Mouse (Mus musculus): ENCODE measurements around the gene Gsx1. TPM values are rescaled to one million over a fixed set of nuclear protein-coding genes. Genes with fewer than 3 reads are reported as not detected.

Gsx1 gene
- polyA plus RNA-seq, 1 experiment from 2014 or later, result not detected

- no peaks in the 10 kb centered on the region for H3K9me3 ChIP-seq (replicated peaks; ENCODE audit: control insufficient read depth, low read length)
- no peaks in the 10 kb centered on the region for H3K4me1 ChIP-seq (ENCODE audit: control insufficient read depth, insufficient read depth, low read length)
- no peak overlapping the region for H3K27ac ChIP-seq (ENCODE audit: low read length)
- no peaks in the 10 kb centered on the region for H3K36me3 ChIP-seq (ENCODE audit: control insufficient read depth, insufficient read depth, low read length)
- no peaks in the 10 kb centered on the region for H3K27me3 ChIP-seq (ENCODE audit: control insufficient read depth, insufficient read depth, low read length)
- H3K9ac ChIP-seq (ENCODE audit: low read length), result no peak overlapping the region
- no peak for ATAC-seq (ENCODE audit: insufficient read depth, low FRiP score)
- WGBS, result 85% methylated on average over 7 of the region's 7 CpGs
- no peak overlapping the region for H3K4me2 ChIP-seq (ENCODE audit: low read depth, low read length)
- no peak overlapping the region for H3K4me3 ChIP-seq (replicated peaks; ENCODE audit: low read length)
Observed at GRCm38 (mm10) chr5:147170088-147170487, 18.4 kb upstream of the Gsx1 start.

- no peaks in the 10 kb centered on the region for H3K36me3 ChIP-seq (ENCODE audit: control insufficient read depth, insufficient read depth, low read length)
- 80% methylated on average over 3 of the region's 3 CpGs for WGBS
- ATAC-seq (ENCODE audit: insufficient read depth, low FRiP score), result no peak
Observed at GRCm38 (mm10) chr5:147174046-147174445, 14.4 kb upstream of the Gsx1 start.

GRCm38 (mm10) chr5:147185174-147185915 lies 3.2 kb upstream of the Gsx1 start:
- Histone ChIP-seq H3K27ac (ENCODE audit: low read length) (no peak overlapping the region), H3K9ac (ENCODE audit: low read length) (no peak overlapping the region), H3K27me3 (ENCODE audit: control insufficient read depth, insufficient read depth, low read length) (peaks cover 62% of the 10 kb centered on the region), H3K36me3 (ENCODE audit: control insufficient read depth, insufficient read depth, low read length) (no peaks in the 10 kb centered on the region), H3K9me3 (replicated peaks; ENCODE audit: control insufficient read depth, low read length) (no peaks in the 10 kb centered on the region), H3K4me2 (ENCODE audit: low read depth, low read length) (peak overlapping the region; percentile 40), H3K4me1 (ENCODE audit: control insufficient read depth, insufficient read depth, low read length) (peaks cover 23% of the 10 kb centered on the region), H3K4me3 (replicated peaks; ENCODE audit: low read length) (peak overlapping the region; percentile 23; the same call in 1 of the 2 replicates)
- WGBS, result 5% methylated on average over 19 of the region's 19 CpGs
- no peak for ATAC-seq (ENCODE audit: insufficient read depth, low FRiP score)

More at GRCm38 (mm10) chr5:147174046-147174445, 14.4 kb upstream of the Gsx1 start:
- Histone ChIP-seq H3K4me2 (ENCODE audit: low read depth, low read length) (no peak overlapping the region), H3K27me3 (ENCODE audit: control insufficient read depth, insufficient read depth, low read length) (no peaks in the 10 kb centered on the region), H3K9ac (ENCODE audit: low read length) (no peak overlapping the region), H3K9me3 (replicated peaks; ENCODE audit: control insufficient read depth, low read length) (no peaks in the 10 kb centered on the region), H3K4me3 (replicated peaks; ENCODE audit: low read length) (no peak overlapping the region), H3K4me1 (ENCODE audit: control insufficient read depth, insufficient read depth, low read length) (no peaks in the 10 kb centered on the region), H3K27ac (ENCODE audit: low read length) (no peak overlapping the region)

- Histone ChIP-seq H3K4me1 (ENCODE audit: control insufficient read depth, insufficient read depth, low read length) (peaks cover 23% of the 10 kb centered on the region), H3K36me3 (ENCODE audit: control insufficient read depth, insufficient read depth, low read length) (no peaks in the 10 kb centered on the region), H3K27me3 (ENCODE audit: control insufficient read depth, insufficient read depth, low read length) (peaks cover 69% of the 10 kb centered on the region), H3K27ac (ENCODE audit: low read length) (no peak overlapping the region), H3K4me2 (ENCODE audit: low read depth, low read length) (peak overlapping the region; percentile 40), H3K9ac (ENCODE audit: low read length) (no peak overlapping the region), H3K4me3 (replicated peaks; ENCODE audit: low read length) (peak overlapping the region; percentile 23), H3K9me3 (replicated peaks; ENCODE audit: control insufficient read depth, low read length) (no peaks in the 10 kb centered on the region)
- ATAC-seq (ENCODE audit: insufficient read depth, low FRiP score), result no peak
- under 1% methylated on average over 25 of the region's 26 CpGs for WGBS
Observed at GRCm38 (mm10) chr5:147186001-147186431, 2.5 kb upstream of the Gsx1 start.

GRCm38 (mm10) chr5:147186781-147187551 lies 1.5 kb upstream of the Gsx1 start:
- no peaks in the 10 kb centered on the region for H3K9me3 ChIP-seq (replicated peaks; ENCODE audit: control insufficient read depth, low read length)
- WGBS, result 1% methylated on average over 37 of the region's 37 CpGs

GRCm38 (mm10) chr5:147187552-147188170 lies 835 bp upstream of the Gsx1 start:
- ATAC-seq (ENCODE audit: insufficient read depth, low FRiP score), result no peak
- 2% methylated on average over 25 of the region's 25 CpGs for WGBS
- no peaks in the 10 kb centered on the region for H3K9me3 ChIP-seq (replicated peaks; ENCODE audit: control insufficient read depth, low read length)
- H3K27me3 ChIP-seq (ENCODE audit: control insufficient read depth, insufficient read depth, low read length), result peaks cover 77% of the 10 kb centered on the region
- H3K27ac ChIP-seq (ENCODE audit: low read length), result no peak overlapping the region
- H3K4me3 ChIP-seq (replicated peaks; ENCODE audit: low read length), result peak overlapping the region; percentile 35
- no peaks in the 10 kb centered on the region for H3K36me3 ChIP-seq (ENCODE audit: control insufficient read depth, insufficient read depth, low read length)
- peak overlapping the region; percentile 43 for H3K4me2 ChIP-seq (ENCODE audit: low read depth, low read length)
- H3K4me1 ChIP-seq (ENCODE audit: control insufficient read depth, insufficient read depth, low read length), result peaks cover 23% of the 10 kb centered on the region
- H3K9ac ChIP-seq (ENCODE audit: low read length), result no peak overlapping the region

More at GRCm38 (mm10) chr5:147186781-147187551, 1.5 kb upstream of the Gsx1 start:
- Histone ChIP-seq H3K4me1 (ENCODE audit: control insufficient read depth, insufficient read depth, low read length) (peaks cover 23% of the 10 kb centered on the region), H3K36me3 (ENCODE audit: control insufficient read depth, insufficient read depth, low read length) (no peaks in the 10 kb centered on the region), H3K4me3 (replicated peaks; ENCODE audit: low read length) (peak overlapping the region; percentile 35), H3K27me3 (ENCODE audit: control insufficient read depth, insufficient read depth, low read length) (peaks cover 77% of the 10 kb centered on the region), H3K4me2 (ENCODE audit: low read depth, low read length) (peak overlapping the region; percentile 43), H3K27ac (ENCODE audit: low read length) (no peak overlapping the region), H3K9ac (ENCODE audit: low read length) (no peak overlapping the region)
- ATAC-seq (ENCODE audit: insufficient read depth, low FRiP score), result no peak

- Histone ChIP-seq H3K9ac (ENCODE audit: low read length) (no peak overlapping the region), H3K4me3 (replicated peaks; ENCODE audit: low read length) (peak overlapping the region; percentile 34), H3K27ac (ENCODE audit: low read length) (no peak overlapping the region), H3K27me3 (ENCODE audit: control insufficient read depth, insufficient read depth, low read length) (peaks cover 88% of the 10 kb centered on the region), H3K36me3 (ENCODE audit: control insufficient read depth, insufficient read depth, low read length) (no peaks in the 10 kb centered on the region), H3K4me1 (ENCODE audit: control insufficient read depth, insufficient read depth, low read length) (peaks cover 23% of the 10 kb centered on the region), H3K9me3 (replicated peaks; ENCODE audit: control insufficient read depth, low read length) (no peaks in the 10 kb centered on the region), H3K4me2 (ENCODE audit: low read depth, low read length) (peak overlapping the region; percentile 49)
- WGBS, result 2% methylated on average over 28 of the region's 28 CpGs
- peak; percentile 10 for ATAC-seq (ENCODE audit: insufficient read depth, low FRiP score)
Observed at GRCm38 (mm10) chr5:147189156-147189555, 660 bp downstream of the Gsx1 start.

- peaks cover 23% of the 10 kb centered on the region for H3K4me1 ChIP-seq (ENCODE audit: control insufficient read depth, insufficient read depth, low read length)
- no peak overlapping the region for H3K4me3 ChIP-seq (replicated peaks; ENCODE audit: low read length)
- ATAC-seq (ENCODE audit: insufficient read depth, low FRiP score), result no peak
- no peak overlapping the region for H3K9ac ChIP-seq (ENCODE audit: low read length)
- H3K27me3 ChIP-seq (ENCODE audit: control insufficient read depth, insufficient read depth, low read length), result peaks cover 86% of the 10 kb centered on the region
- no peaks in the 10 kb centered on the region for H3K9me3 ChIP-seq (replicated peaks; ENCODE audit: control insufficient read depth, low read length)
- no peaks in the 10 kb centered on the region for H3K36me3 ChIP-seq (ENCODE audit: control insufficient read depth, insufficient read depth, low read length)
- no peak overlapping the region for H3K27ac ChIP-seq (ENCODE audit: low read length)
- 1% methylated on average over 46 of the region's 46 CpGs for WGBS
- no peak overlapping the region for H3K4me2 ChIP-seq (ENCODE audit: low read depth, low read length)
Observed at GRCm38 (mm10) chr5:147189836-147190602, 1.5 kb downstream of the Gsx1 start.

Data from stomach, embryonic 16.5 days (tissue).